Mouse (Mus musculus): Measurements from ENCODE around the gene Fam3c. TPM values are rescaled to one million over a fixed set of nuclear protein-coding genes. Genes with fewer than 3 reads are reported as not detected.

The Fam3c gene
- total RNA-seq, 2 experiments from 2014 or later = 34.9 to 38.1 TPM

DNA sequence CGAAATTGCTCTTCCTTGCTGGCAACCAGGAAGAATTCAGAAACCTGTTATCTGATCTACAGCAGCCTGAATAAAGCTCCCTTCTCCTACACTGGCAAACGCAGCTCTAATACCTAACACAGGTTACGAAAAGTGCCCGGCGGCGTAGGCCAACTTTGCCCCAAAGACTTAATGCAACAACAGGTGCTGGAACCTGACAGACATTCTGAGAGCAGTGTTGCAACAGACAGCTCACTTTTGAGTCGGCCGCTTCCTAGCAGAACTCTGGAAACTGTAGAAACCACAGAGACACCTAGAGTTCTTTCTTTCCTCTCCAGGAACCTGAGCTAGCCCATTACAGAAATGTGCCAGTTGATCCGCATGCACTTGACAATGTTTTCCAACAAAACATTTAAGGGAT lies 4.5 kb downstream of the Fam3c start:
- DNase-seq = no peak

DNA sequence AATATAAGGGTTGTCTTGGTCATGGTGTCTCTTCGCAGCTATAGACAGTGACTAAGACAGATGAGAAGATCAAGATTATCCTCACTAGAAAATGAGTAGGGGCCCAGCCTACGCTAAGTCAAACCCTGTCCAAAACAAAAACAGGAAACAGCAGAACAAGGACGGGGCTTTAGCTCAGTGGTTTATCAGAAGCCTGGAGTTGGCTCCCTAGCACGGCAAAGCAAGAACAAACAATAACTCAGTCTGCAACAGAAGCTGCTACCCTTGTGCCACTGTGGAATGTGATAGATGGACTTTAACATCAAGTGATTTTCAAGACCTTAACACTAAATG lies 5.8 kb downstream of the Fam3c start:
- no peak for DNase-seq

DNA sequence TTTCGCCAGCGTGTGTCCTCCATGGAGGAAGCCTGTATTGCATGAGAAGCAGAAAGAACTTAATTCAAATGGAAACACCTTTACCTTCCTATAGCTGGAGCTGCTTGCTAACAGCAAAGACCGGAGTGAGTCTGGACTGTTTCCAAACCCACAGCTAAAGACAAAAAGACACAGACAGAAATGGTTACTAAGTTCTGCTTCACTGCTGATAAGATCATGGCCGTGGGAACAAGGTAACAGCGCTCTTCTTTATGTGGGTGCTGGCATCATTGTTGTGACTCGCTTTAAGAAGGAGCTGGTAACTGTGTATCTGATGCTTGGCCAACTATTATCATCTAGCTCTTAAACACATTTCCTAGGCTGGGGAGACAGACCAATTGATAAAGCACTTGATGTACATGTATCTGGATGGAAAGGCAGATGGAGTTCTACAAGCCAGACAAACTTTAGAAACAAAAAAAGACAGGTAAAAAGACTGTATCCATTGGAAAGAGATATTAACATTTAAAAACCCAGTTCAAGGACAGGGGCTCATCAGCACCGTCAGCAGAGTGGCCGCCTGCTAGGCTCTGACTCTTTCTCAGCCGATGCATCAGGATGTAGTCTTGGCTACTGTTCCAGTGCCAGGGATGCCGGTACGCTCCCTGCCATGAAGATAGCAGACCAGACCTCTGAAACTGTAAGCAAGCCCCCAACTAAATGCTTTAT lies 6.4 kb downstream of the Fam3c start:
- no peak for DNase-seq

DNA sequence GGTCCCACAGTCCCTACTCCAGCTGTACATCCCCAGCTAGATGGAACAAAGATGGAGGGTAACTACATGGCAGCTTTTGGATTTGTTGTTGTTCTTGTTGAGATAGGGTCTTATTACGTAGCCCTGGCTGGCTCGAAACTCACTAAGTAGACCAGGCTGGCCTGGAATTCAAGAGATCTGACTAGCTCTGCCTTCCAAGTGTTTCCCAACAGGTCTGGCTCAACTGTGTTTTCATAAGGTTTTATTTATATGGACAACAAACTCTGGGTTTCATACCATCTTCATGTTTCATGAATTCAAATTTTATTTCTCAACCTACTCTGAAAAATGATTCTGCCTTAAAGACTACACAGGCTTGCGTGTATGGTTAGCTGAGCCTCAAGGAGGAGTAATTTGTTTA lies 7.1 kb downstream of the Fam3c start:
- no peak for DNase-seq

DNA sequence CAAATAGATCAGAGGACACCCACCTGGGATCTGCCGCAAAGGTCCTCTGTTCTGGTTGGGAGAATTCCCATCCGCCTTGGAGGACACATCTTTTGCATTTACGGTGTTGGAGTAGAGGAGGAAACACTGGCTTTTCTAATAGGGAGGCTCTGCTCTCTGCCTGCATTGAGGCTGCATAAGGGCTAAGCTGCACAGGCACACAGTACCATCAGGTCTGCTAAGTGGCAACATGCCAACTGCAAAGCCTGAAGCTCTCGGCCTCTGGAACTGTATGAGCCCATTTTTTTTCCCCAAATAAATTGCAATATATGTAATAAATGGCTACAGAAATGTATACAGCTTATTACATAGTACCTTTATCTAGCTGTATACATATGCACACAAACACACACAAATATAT lies 7.9 kb downstream of the Fam3c start:
- no peak for DNase-seq

DNA sequence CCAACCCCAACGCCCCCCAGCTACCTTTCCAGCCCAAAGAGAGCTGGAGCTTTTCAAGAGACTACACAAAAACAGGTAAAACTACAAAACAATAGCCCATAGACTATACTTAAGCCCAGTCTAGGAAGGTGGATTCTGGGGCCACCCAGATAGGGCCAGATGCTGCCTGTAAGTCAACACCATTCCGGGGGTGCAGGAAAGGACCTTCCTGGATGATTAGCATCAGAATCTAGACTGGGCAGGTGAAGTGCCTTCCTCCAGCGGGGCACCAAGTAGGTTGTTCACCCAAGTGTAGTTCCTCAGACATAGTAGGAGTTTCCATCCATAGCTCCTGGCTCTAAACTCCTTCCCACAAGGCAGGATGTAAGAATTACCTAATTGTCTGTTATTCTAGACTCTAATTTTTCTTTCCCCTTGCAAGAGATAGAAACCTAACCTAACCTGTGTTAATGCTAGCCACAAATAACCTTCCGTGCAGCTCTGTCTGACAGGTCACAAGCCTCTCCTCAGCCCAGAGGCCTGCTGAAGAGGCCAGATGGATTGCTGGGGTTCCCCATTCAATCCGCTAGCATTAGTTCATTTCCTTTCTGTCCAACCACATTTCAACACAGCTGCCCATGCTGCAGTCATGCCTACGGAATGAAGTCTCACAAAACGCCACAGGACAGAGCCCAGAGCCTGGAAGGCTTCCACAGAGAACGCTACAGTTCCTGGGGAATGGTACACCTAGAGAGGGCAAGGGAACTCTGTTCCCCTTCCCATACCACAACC lies 8.7 kb downstream of the Fam3c start:
- no peak for DNase-seq

DNA sequence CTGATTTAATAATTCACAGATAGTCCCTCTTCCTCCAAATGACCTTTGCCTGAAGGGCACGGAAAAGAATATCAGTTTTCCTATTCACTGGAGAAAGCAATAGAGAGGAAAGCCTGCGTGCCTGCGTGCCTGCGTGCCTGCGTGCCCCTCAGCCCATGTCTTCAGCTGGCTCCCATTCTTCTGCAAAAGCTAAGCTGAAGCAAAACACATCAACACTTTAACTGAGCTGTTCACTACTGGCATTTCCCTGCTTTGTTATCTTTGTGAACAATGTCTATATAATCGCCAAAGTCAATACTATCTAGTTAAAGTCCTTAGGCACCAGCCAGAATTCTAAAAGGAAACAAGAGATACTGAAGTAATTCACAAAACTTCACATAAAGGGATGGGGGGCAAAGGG lies 11.6 kb downstream of the Fam3c start:
- peak; percentile 23 for DNase-seq

DNA sequence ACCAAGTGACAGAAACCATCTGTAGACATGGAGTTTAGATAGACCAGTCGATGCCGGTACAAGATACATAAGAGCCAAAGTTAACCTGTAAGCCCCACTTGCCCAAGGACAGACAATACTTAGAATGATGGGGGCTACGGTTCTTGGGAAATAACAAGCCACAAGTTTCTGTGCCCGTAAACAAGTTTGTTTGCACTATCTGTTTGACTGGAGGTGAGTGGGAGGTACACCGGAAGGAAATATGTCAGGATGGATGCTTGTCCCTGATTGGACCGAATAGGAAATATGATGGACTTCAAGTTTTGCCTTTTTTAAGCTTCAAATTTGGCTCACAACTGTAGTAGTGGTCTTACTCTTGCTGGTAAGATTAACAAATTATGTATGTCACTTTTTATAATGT lies 12.3 kb downstream of the Fam3c start:
- no peak for DNase-seq

DNA sequence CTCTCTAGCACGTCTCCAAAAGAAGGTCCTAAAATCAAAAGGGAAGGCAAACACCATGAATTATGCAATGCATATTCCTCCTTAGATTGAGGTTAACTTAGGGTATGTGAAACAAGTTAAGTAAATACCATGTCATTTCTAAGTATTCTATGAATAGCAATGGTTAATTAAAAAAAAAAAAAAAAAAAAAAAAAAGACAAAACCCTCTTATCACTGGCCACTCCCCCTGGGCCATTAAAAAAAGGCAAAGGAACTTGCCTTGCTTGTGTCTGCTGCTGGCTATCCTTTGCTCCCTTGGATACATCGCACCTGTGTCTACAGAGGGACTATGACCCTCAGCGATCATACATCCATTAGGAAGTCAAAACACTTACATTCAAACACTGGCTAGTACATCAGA lies 12.8 kb downstream of the Fam3c start:
- no peak for DNase-seq

DNA sequence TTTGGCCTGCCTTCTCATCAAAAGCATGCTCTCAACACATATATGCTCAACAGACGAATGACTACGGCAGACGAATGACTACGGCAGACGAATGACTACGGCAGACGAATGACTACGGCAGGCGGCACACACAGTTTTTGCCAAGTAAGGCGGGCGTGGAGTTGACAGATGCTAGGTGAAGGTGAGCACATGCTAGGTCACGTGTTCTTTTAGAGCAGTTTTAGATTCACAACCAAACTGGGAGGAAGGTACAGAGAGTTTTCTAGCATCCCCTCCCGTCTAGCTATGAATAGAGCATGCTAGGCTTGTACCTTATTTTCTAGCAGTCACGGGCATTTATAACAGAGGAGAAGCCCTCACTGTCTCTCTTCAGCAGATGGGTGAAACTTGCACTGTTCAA lies 15.3 kb downstream of the Fam3c start:
- no peak for DNase-seq

DNA sequence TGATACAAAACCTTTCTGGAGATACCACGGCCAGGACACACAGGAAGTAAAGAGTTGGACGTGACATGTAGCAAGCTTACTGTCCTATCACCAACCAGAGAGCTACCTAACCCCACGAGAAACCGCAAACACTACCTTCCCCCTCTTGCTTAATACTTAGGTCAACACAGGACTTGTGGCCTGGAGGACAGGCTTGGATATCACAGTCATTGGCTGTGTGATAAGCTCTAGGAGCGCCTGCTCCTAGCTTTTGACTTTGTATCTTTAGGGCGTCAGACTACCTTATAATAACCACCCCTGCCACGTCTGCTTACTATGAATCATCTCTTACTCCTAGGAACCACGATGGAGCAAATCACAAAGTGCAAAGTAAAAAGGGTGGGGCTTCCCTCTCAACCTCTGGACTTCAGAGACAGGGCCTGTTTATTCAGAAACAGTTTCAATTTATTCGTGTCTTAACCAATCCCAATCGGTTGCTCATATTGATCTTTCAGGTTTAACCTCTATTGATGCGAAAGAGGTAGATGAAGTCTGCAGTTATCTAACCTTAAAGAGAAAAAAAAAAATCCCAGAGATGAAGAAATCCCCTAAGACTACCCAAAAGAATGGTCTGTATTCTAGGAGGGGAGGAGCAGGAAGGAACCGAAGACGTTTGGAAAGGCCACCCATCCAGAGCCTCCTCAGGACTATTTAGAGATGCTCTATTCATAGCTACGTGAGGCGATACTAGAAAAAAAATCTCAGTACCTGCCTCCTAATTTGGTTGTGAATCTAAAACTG lies 16.1 kb downstream of the Fam3c start:
- no peak for DNase-seq

DNA sequence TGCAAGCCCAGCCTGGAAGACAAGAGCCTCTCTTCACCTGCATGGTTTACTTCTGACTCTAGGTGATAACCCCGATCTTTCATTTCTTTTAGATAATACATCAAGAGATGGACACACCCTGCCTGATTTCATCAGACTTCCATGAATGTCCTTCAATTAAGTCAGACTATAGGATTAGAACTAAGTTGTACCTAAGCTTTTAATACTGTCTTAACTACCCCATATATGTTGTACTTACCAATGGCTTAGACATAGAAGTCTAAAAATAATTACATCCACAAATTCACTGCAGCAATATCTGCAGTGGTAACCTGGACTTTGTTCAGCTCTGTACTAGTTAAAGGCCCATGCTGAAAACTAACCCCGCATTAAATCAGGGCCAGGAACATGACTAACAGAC lies 23.5 kb downstream of the Fam3c start:
- no peak for DNase-seq

DNA sequence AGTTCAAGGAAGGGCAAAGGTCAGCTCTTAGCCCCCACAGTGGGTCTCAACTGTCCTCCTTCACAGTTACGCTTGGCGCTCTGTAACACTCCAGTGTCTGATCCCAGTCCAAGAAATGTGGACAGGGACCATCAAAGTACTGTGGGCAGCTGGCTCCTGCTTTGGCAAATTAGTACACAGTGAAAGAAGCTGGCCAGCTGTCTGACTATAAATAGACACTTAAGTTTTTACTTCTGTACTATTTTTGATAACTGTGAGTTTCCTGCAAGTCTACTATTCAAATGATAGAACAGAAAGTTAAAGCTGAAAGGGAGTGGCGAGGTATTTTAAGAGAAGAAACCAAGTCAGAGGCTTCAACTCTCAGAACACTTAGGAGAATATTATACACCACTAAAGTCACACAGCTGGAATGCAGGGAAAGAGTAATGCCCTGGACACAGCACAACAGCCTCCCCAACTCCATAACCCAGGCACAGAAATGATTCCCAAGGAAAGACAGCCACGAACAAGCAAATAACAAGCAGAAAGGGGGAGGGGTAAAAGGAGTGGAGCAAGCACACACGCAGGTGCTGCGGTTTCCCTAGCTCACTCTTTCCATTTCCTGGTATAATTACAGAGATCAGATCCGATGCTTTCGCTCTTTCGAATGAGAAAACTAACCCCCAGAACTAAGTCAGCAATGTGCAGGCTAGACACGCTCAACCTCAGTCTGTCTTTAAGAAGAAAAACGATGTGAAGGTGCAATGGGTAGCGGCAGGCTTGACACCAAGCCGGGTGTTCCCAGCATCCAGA lies 25.7 kb downstream of the Fam3c start:
- no peak for DNase-seq

DNA sequence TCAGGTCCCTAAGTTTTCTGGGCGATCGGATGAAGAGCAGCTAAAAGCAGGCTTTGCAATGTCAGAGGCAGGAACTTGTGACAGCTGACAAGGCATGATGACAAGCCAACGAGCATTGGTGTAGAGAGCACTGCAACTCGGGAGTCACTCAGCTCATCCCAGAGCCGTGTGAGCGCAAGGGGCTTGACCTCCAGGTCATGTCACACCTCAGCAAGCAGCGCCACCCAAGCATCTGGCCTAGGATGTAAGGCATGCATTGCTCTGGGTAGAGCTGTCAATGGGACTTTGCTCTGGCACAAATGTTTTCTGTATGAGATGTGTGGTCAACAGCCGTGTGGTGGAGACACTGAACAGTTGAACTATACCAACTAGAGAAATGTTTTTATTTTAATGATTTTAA lies 28.1 kb downstream of the Fam3c start:
- DNase-seq = no peak

DNA sequence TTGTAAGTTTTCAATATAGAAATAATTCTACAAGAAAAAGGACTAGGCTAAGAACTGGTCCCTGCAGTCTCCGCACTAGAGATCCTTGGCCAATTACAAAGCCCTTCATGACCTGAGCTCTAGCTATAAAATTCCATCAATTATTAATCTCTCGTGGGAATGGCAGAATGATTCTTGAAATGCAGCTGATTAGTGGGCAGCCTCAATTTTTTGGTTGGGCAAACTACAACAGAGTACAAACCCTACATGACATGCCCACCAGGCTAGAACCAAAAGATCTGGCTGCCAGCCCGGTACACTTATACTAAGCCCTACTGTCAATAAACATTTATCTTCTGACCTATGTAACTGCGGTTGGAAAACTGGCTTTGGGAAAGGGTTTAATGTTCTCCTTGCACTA lies 29.0 kb downstream of the Fam3c start:
- no peak for DNase-seq

DNA sequence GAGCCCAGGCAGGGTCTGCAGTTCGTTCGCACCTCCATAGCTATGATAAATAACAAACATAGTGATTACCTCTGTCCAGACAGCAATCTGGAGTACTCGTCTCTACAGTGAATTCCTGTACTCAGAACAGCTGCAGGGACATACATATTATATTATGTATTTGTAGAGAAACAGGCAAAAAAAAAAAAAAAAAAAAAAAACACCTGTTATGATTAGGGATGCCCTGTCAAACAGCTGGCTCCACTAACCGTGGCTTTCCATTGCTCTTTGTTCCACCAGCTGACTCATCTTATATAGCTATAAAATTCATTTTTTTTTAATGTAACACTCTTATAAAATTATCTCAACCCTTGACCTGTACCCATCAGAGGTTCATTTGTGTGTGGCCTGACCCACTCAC lies 29.8 kb downstream of the Fam3c start:
- no peak for DNase-seq

DNA sequence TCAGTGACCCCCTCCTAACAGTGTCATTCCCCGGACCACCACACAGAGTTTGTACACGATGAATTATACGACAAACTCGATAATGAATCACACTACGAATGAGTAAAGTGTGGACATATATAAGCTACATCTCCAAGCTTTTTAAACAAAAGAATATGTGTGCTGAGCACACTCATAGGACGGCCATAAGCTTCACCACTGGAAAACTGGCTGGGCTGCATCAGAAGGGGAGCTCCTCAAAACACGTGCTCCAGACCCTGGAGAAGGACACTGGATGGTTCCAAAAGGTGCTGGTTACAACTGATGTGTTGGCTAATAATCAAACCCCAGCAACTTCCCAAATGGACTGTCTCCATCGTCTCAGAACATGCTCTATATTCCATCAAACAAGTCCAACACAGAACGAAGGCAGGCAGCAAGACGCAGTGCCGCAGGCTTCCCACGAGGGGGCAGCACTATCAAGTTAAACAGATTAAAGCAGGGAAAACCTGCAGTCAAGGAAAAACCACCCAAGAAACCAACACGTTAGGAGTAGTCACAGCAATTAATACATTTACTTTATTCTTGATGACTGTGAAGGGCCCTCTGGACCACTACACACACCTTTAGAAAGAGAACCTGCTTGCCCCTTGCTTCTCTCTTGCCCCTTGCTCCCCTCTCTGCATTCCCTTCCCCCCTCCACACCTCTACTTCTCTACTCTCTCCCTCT lies 30.5 kb downstream of the Fam3c start:
- DNase-seq = peak; percentile 83

DNA sequence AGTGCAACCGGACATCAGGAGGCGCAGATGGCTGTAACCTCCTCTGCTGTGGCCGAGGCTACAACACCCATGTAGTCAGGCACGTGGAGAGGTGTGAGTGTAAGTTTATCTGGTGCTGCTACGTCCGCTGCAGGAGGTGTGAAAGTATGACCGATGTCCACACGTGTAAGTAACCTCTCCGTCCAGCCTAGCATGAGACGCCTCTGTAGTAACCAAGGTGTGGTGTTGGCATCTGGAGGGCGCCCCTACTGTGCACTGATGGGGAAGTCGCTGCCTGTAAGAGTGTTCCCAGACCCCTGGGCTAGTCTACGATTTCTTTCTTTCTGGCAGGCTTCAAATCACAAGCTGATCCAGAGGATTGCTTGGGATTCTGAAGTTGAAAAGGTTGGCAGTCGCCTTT lies 58.0 kb downstream of the Fam3c start:
- no peak for DNase-seq

DNA sequence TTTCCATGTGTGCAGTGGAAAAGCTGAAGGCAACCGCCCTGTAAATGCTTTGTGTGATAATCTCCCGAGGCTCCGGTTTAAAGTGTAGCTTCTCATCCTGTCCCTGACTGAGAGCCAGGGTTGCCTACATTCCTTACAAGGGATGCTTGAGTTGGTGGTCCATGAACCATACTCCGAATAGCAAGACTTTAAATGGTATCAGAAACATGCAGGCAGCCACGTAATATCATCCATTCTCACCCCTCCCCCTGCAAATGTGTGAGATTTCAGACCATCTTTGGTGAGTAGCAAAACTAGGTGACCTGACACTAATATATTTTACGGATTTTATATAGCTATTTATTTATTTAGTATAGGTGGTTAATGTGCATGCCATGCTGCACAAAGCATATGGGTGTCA lies 59.0 kb downstream of the Fam3c start:
- no peak for DNase-seq

DNA sequence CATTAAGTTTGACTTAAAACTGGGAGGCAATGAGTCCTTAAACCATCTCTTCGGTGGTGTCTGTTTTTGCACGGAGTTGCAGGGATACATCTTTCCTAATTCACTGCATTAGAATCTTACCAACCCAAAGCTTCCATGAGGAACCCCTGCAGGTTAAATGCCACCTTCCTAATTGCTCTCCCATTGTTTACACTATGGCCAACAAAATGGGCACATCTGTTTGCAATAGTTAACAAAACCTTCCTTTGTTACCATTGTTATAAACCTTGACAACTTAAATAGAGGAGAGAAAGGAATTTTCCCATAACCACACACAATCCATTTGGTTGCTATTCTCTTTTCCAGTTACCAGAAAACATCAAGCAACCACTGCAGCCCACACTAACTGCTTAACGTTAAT lies 62.1 kb downstream of the Fam3c start:
- DNase-seq = no peak

DNA sequence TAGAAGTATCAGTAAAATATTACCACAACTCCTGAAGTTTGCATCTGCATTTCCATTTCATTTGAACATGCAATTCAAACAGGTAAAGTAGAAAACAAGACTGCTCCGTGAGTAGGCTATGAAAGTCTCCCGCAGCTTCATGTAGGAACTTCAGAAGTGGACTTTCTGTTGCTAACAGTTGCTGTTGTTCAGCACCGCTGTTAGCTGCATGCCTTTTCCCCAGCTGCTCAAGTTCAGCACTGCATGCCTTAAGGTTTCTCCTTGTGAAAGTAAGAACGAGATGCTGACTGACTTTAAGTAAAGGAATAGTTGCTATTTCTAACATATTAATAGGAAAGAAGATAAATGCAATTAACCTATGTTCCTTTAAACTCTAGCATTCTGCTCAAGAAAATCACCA lies 64.0 kb downstream of the Fam3c start:
- no peak for DNase-seq

DNA sequence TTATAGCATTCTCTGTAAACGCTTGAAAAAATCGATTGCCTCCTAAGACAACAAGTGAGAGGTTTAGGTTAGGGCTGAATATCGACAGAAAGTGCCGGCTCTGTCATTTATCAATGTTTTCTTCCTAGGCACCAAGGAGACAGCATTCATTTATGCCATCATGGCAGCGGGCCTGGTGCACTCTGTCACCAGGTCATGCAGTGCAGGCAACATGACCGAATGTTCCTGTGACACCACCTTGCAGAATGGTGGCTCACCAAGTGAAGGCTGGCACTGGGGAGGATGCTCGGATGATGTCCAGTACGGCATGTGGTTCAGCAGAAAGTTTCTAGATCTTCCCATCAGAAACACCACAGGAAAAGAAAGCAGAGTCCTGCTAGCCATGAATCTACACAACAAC lies 65.3 kb downstream of the Fam3c start:
- no peak for DNase-seq
